Mouse (Mus musculus): ENCODE results near the gene Gm43951.

DNA sequence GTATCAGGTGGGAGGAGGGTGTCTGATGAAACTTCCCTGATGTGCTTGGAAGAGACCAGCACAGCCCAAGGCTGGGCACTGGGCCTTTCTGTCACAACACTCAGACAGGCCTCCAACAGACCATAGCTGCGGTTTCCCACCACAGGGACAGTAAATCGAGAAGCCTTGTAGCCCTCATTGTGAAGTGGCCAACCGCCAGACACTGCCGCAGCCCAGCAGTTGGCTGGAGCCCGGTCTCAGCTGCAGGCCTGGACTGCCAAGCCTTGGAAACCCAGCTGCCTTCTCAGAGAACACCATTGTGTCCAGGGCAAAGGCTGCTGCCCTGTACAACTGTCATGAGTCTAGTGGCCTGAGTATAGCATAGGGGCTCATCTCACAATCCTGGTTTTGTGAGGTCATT is 27.4 kb upstream of the Gm43951 start:
- TF ChIP-seq CTCF (IDR thresholded peaks at IDR 0.05; ENCODE audit: control insufficient read depth, insufficient read depth, insufficient replicate concordance, low read depth, low read length) (no peak), POLR2A (IDR thresholded peaks at IDR 0.05; ENCODE audit: control insufficient read depth, low read depth, low read length) (0 out of 2 replicates have a peak, but pooled peaks have one; percentile 47)
